Mouse (Mus musculus) CH12.LX (cell line): Measurements from ENCODE around the gene Gnl3l. TPM values are rescaled to one million over a fixed set of nuclear protein-coding genes. Genes with fewer than 3 reads are reported as not detected.

Source experiments
- DNase-seq: peaks from one replicate; pipeline ENCODE4 v3.0.0-alpha.2; 2013; ENCODE audit errors: extremely low read depth
- H3K27ac ChIP-seq: 2 replicates; pipeline ENCODE4 v1.5.1; 2012; ENCODE audit warnings: low read depth, mild to moderate bottlenecking, control low read depth, moderate library complexity; ENCODE audit not compliant: insufficient read depth
- H3K27me3 ChIP-seq: replicated peaks from 2 replicates; pipeline ENCODE3; 2012; ENCODE audit warnings: inconsistent platforms
- H3K36me3 ChIP-seq, 2 experiments: replicated peaks in 1 of 2; 2 replicates each; pipeline versions ENCODE3 to v1.6.1; 2012; ENCODE audit warnings: inconsistent platforms in 1 of 2, low read length in 1 of 2, mild to moderate bottlenecking in 1 of 2, mixed read lengths in 1 of 2, moderate library complexity in 1 of 2; ENCODE audit not compliant: control insufficient read depth in 1 of 2, insufficient read depth in 1 of 2
- H3K4me1 ChIP-seq, 2 experiments: 2 replicates each; pipeline ENCODE4 v1.6.1; 2012; ENCODE audit warnings: inconsistent platforms in 1 of 2, moderate library complexity in 1 of 2; ENCODE audit not compliant: insufficient read depth in 2 of 2, control insufficient read depth in 1 of 2
- H3K4me2 ChIP-seq: 2 replicates; pipeline ENCODE4 v1.6.1; 2012; ENCODE audit warnings: low read depth, mild to moderate bottlenecking, control low read depth; ENCODE audit not compliant: poor library complexity, insufficient read depth, severe bottlenecking
- H3K4me3 ChIP-seq, 3 experiments: fragments of 150-350 bp in 1 of 3; sonication (generic) in 1 of 3; replicated peaks in 1 of 3; 2 replicates each; pipeline versions ENCODE3 to v1.5.1; 2011 to 2012; ENCODE audit warnings: low read depth in 2 of 3, low read length in 2 of 3, mild to moderate bottlenecking in 2 of 3, moderate library complexity in 2 of 3, control low read depth in 1 of 3, improper control_type of control experiment in 1 of 3, inconsistent platforms in 1 of 3, mixed read lengths in 1 of 3; ENCODE audit not compliant: poor library complexity in 1 of 3
- H3K79me2 ChIP-seq: replicated peaks from 2 replicates; pipeline ENCODE4 v1.6.1; 2012; ENCODE audit warnings: mild to moderate bottlenecking, moderate library complexity; ENCODE audit not compliant: control insufficient read depth, poor library complexity, insufficient read depth, severe bottlenecking; ENCODE audit errors: extremely low read depth
- H3K9ac ChIP-seq: 2 replicates; pipeline ENCODE4 v1.6.1; 2012; ENCODE audit warnings: low read depth, mild to moderate bottlenecking, control low read depth, moderate library complexity; ENCODE audit not compliant: insufficient read depth
- H3K9me3 ChIP-seq: replicated peaks from 2 replicates; pipeline ENCODE3; 2012; ENCODE audit warnings: low read length, inconsistent platforms, mixed read lengths
- BHLHE40 ChIP-seq: IDR thresholded peaks from 2 replicates; pipeline ENCODE4 v1.6.1; 2011; ENCODE audit warnings: mild to moderate bottlenecking, low read depth, low read length, improper control_type of control experiment
- EP300 ChIP-seq: IDR thresholded peaks from 2 replicates; pipeline ENCODE4 v1.6.1; 2011; ENCODE audit warnings: low read length, improper control_type of control experiment
- ETS1 ChIP-seq: conservative IDR thresholded peaks from 2 replicates; pipeline ENCODE4 v1.6.1; 2012; ENCODE audit warnings: low read depth, mild to moderate bottlenecking, inconsistent platforms, low read length, improper control_type of control experiment, moderate library complexity
- IRF4 ChIP-seq: IDR thresholded peaks from 2 replicates; pipeline ENCODE4 v1.6.1; 2014; ENCODE audit warnings: low read depth, mild to moderate bottlenecking, inconsistent platforms, low read length, improper control_type of control experiment
- JUN ChIP-seq: IDR thresholded peaks from 2 replicates; pipeline ENCODE4 v1.6.1; 2011; ENCODE audit warnings: low read depth, mild to moderate bottlenecking, low read length, improper control_type of control experiment, moderate library complexity; ENCODE audit not compliant: insufficient read depth
- JUND ChIP-seq: conservative IDR thresholded peaks from 2 replicates; pipeline ENCODE4 v1.6.1; 2011; ENCODE audit warnings: low read depth, low read length, improper control_type of control experiment
- KAT2A ChIP-seq: IDR thresholded peaks from 2 replicates; pipeline ENCODE4 v1.6.1; 2012; ENCODE audit warnings: low read length, improper control_type of control experiment, inconsistent platforms; ENCODE audit not compliant: insufficient replicate concordance
- MAFK ChIP-seq: IDR thresholded peaks from 2 replicates; pipeline ENCODE4 v1.6.1; 2011; ENCODE audit warnings: low read length, improper control_type of control experiment; ENCODE audit not compliant: insufficient replicate concordance
- MXI1 ChIP-seq: IDR thresholded peaks from 2 replicates; pipeline ENCODE4 v1.6.1; 2011; ENCODE audit warnings: mild to moderate bottlenecking, low read depth, low read length, improper control_type of control experiment
- MYC ChIP-seq: IDR thresholded peaks from 2 replicates; pipeline ENCODE4 v1.6.1; 2011; ENCODE audit warnings: low read depth, mild to moderate bottlenecking, improper control_type of control experiment, low read length
- NELFE ChIP-seq: IDR thresholded peaks from 2 replicates; pipeline ENCODE4 v1.6.1; 2011; ENCODE audit warnings: low read depth, low read length, improper control_type of control experiment
- NRF1 ChIP-seq: IDR thresholded peaks from 2 replicates; pipeline ENCODE4 v1.6.1; 2014; ENCODE audit warnings: low read depth, mild to moderate bottlenecking, inconsistent platforms, low read length, improper control_type of control experiment, moderate library complexity
- POLR2AphosphoS2 ChIP-seq: IDR thresholded peaks from 2 replicates; pipeline ENCODE4 v1.6.1; 2011; ENCODE audit warnings: low read depth, low read length, improper control_type of control experiment
- RAD21 ChIP-seq: IDR thresholded peaks from 2 replicates; pipeline ENCODE4 v1.6.1; 2011; ENCODE audit warnings: low read depth, mild to moderate bottlenecking, low read length, improper control_type of control experiment, moderate library complexity
- RCOR1 ChIP-seq: conservative IDR thresholded peaks from 2 replicates; pipeline ENCODE4 v1.6.1; 2012; ENCODE audit warnings: low read depth, mild to moderate bottlenecking, inconsistent platforms, low read length, improper control_type of control experiment
- SMC3 ChIP-seq: IDR thresholded peaks from 2 replicates; pipeline ENCODE4 v1.6.1; 2011; ENCODE audit warnings: low read depth, low read length, improper control_type of control experiment
- TCF12 ChIP-seq: IDR thresholded peaks from 2 replicates; pipeline ENCODE4 v1.6.1; 2014; ENCODE audit warnings: low read depth, mild to moderate bottlenecking, inconsistent platforms, low read length, improper control_type of control experiment
- UBTF ChIP-seq: IDR thresholded peaks from 2 replicates; pipeline ENCODE4 v1.6.1; 2012; ENCODE audit warnings: low read depth, mild to moderate bottlenecking, inconsistent platforms, low read length, improper control_type of control experiment, moderate library complexity
- USF1 ChIP-seq: IDR thresholded peaks from 2 replicates; pipeline ENCODE4 v1.6.1; 2014; ENCODE audit warnings: low read depth, mild to moderate bottlenecking, inconsistent platforms, low read length, improper control_type of control experiment
- USF2 ChIP-seq: conservative IDR thresholded peaks from 2 replicates; pipeline ENCODE4 v1.6.1; 2011; ENCODE audit warnings: low read depth, low read length, improper control_type of control experiment
- ZC3H11A ChIP-seq: IDR thresholded peaks from 2 replicates; pipeline ENCODE4 v1.6.1; 2012; ENCODE audit warnings: low read depth, mild to moderate bottlenecking, inconsistent platforms, low read length, improper control_type of control experiment
- dilution Hi-C: fragments of 300-500 bp; cut with MboI; formaldehyde crosslinking; loops from 2 replicates; pipeline ENCODE4 v1.14.3; 2020; ENCODE audit warnings: low sequenced_read_pairs; ENCODE audit not compliant: extremely low pct_unique_long_range_greater_than_20kb, extremely low pct_ligation_motif_present
- in situ Hi-C: fragments of 300-500 bp; cut with MboI; formaldehyde crosslinking; loops from 3 replicates; pipeline ENCODE4 v1.14.3; 2019; ENCODE audit warnings: low sequenced_read_pairs, low pct_ligation_motif_present, low pct_unique_long_range_greater_than_20kb, mixed read lengths
- polyA plus RNA-seq: library from polyadenylated mRNA; unstranded; fragments of >175 nt; gene quantifications from 2 replicates; pipeline ENCODE4 v1.2.1, GENCODE M21; 2012; ENCODE audit warnings: low read depth; ENCODE audit not compliant: insufficient read length
- total RNA-seq, 2 experiments: library from RNA; depleted of rRNA; stranded (reverse); fragments of 300-350 nt in 1 of 2; fragments of >200 nt in 1 of 2; gene quantifications; 2 replicates each; pipeline ENCODE4 v1.2.3; 2012 to 2014

Gnl3l gene
- total and polyA plus RNA-seq, 3 experiments: 32.3 to 63.8 (median 38.4) TPM

- Histone ChIP-seq H3K9ac (no peak overlapping the region), H3K4me3 (no peak overlapping the region), H3K36me3 (peaks cover 5 to 9% of the 10 kb centered on the region in 2 experiments), H3K27ac (no peak overlapping the region), H3K79me2 (peaks cover 14% of the 10 kb centered on the region), H3K4me2 (no peak overlapping the region), H3K27me3 (no peaks in the 10 kb centered on the region), H3K9me3 (no peaks in the 10 kb centered on the region), H3K4me1 (peaks cover 2 to 3% of the 10 kb centered on the region in 2 experiments; a peak in 2 of 4 replicates)
- no peak for DNase-seq
- dilution Hi-C loops (no loop called here), in situ Hi-C loops (no loop called here)
- TF ChIP-seq RCOR1 (no peak), SMC3 (no peak), MXI1 (no peak)
These were observed 1.7 kb upstream of the Gnl3l start for GRCm38 (mm10) chrX:151018798-151019197.

- Histone ChIP-seq H3K36me3 (peaks cover 5 to 15% of the 10 kb centered on the region in 2 experiments), H3K79me2 (peaks cover 14% of the 10 kb centered on the region), H3K4me2 (peak overlapping the region; percentile 44), H3K4me1 (peaks cover 2 to 3% of the 10 kb centered on the region in 2 experiments; a peak in 2 of 4 replicates), H3K9ac (peak overlapping the region; percentile 69), H3K9me3 (no peaks in the 10 kb centered on the region), H3K4me3 (peak overlapping the region; percentile 58 to 59 (median 59)), H3K27ac (no peak overlapping the region), H3K27me3 (no peaks in the 10 kb centered on the region)
- in situ Hi-C loops: no loop called here
- peak; percentile 45 for DNase-seq
- no peak for TF ChIP-seq NRF1
- 0 out of 2 replicates have a peak, but pooled peaks have one; percentile 15 for TF ChIP-seq TCF12
- dilution Hi-C loops: no loop called here
These were observed 775 bp upstream of the Gnl3l start for GRCm38 (mm10) chrX:151017897-151018296.

- Histone ChIP-seq H3K27me3 (no peaks in the 10 kb centered on the region), H3K27ac (no peak overlapping the region), H3K9ac (no peak overlapping the region), H3K4me1 (no peaks in the 10 kb centered on the region), H3K36me3 (peaks cover 58 to 87% of the 10 kb centered on the region in 2 experiments), H3K79me2 (no peaks in the 10 kb centered on the region), H3K4me3 (no peak overlapping the region), H3K9me3 (no peaks in the 10 kb centered on the region), H3K4me2 (no peak overlapping the region)
- dilution Hi-C loops (no loop called here), in situ Hi-C loops (no loop called here)
- TF ChIP-seq MXI1 (no peak), USF2 (no peak), UBTF (no peak), USF1 (no peak), TCF12 (no peak), IRF4 (no peak), KAT2A (no peak), MYC (no peak), ETS1 (no peak), RCOR1 (no peak), JUND (no peak), EP300 (no peak), JUN (no peak), MAFK (no peak), ZC3H11A (no peak), POLR2AphosphoS2 (no peak), RAD21 (no peak), BHLHE40 (no peak), NELFE (no peak)
- no peak for DNase-seq
These were observed 20.3 kb downstream of the Gnl3l start for GRCm38 (mm10) chrX:150996775-150997174.
